Mouse (Mus musculus): ENCODE data around the gene Mdga1.

Gene Mdga1

DNA sequence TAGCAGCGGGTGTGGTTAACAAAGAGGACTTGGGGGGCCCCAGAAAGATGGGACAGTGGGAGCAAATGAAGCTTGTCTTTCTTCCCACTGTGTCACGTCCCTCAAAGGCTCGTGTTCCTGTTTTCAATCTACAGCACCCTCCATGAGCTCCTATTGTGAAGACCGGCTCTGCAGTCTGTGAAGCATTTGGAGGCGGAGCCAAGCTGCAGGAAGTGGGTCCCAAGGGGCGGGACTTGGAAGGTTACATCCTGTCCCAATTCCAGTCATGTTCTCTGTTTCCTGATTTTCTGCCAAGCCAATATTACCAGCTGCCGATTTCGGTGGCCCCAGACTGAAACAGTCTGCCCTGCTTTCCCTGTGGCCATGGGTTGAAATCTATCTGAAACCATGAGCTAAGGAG is 11.7 kb upstream of the Mdga1 start:
- DNase-seq (ENCODE audit: low spot score in 2 of 2), result no peak

DNA sequence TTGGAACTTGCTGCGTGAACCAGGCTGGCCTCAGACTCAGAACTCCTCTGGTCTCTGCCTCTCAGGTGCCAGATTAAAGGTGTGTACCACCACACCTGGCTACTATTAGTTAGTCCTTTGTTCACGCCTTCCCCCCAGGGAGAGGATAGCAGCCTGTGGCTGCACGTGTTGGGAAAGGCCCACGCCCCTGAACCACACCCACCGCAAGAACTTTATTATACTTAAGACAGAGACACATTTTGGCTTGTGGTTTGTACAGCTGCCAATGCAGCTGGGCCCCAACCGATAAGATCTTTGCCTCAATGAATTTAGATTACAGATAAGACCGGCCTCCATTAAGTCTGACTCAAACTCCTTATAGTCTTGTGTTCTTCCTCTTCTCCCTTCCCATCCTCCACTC is 10.0 kb upstream of the Mdga1 start:
- DNase-seq (ENCODE audit: low spot score in 2 of 2), result no peak

DNA sequence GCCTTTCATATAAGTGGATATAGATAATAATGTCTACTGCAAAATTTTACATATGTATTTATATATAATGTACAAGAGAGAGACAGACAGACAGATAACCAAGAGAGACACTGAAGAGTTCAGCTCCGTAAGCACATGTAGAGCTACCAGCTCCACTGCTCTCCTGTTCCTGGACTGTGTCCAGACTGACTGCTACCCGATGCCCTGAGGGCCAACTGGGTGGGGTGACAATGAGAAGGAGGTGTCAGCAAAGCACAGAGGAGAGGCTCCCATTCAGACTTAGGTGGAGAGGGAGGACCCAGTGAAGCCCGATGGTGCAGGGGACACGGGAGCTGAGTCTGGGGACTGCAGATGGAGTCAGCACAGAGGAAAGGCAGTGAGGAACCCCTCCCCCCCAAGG is 9.1 kb upstream of the Mdga1 start:
- no peak for DNase-seq (ENCODE audit: low spot score in 2 of 2)

DNA sequence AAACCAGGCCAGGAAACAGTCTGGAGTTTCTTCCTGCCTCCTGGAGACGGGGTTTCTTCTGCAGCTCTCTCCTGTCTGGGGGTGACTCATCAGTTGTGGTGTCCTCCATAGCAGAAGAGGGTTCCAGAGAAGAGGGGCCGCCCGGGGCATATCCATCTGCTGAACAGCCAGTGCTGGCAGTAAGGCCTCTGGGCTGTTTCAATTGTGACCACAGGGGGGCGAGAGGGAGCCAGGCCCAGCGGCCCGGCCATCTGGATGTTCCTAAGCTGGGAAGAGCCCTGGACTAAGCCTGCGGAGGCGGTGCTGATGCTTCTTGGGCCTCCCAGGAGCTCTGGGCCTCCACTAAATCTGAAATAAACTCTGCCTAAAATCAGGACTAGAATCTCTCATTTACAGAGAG is 5.8 kb upstream of the Mdga1 start:
- peak; percentile 32 to 62 for DNase-seq (ENCODE audit: low spot score in 2 of 2)

DNA sequence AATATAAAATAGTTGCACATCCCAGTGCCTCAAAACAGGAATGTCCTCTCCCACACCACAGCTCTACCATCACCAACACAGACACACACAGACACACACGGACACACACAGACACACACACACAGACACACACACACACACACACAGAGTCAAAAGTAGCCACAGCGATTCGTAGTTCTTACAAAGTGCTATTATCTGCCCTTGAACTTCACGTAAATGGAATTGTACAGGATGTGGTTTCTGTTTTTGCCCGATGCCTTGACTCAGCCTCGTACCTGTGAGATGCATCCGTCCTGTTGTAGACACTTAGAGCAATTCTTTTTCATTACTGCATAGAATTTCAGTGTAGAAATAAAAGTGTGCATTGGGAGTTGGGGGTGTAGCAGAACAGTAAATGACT is 3.3 kb upstream of the Mdga1 start:
- no peak for DNase-seq (ENCODE audit: low spot score in 2 of 2)

DNA sequence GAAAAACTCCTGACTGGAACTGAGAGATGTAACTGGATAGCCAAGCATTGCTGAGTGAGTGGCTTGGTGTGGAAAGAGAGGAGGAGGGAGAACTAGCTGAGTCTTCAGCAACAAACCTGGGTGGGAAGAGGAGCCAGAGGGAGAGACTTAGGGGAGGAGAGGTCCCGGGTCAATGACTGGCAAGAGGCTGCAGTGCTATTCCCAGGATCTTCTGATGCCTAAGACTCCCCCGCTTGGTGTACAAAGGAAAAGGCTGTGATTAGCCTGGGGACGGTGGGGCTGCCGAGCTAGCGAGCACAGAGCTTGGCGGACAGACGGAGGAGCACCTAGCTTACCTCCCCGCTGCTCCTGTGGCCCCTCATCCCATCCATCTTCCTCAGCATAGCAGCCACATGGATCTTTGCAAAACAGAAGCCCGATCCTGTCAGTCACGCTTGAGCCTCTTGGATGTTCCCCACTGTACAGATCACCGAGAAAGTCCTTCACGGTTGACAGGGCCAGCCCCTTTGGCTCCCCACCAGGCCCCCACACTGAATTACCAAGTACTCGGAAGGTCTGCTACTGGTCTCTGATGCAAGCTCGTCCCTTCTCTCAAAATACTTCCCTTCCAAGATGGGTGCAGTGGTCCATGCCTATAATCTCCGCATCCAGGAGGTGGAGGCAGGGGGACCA is 2.0 kb upstream of the Mdga1 start:
- no peak for DNase-seq (ENCODE audit: low spot score in 2 of 2)

DNA sequence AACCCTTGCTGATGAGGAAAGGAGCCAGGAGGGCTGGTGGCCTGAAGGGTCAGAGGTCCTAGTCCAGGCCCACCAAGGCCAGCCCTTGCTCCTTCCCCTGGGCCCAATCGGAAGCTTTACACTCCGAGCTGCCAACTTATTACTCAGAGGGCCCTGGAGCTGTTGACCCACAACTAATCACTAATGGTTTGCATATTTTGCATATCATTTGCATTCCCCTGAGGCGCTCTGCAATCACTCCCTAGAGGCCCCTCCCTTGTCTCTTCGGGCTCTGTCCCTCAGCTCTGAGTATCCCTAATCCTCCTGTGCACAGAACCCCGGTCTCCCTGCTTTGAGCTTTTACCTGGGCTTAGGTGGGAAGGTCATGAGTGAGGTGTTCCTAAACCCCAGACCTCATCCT is 4.4 kb downstream of the Mdga1 start:
- no peak for DNase-seq (ENCODE audit: low spot score in 2 of 2)

DNA sequence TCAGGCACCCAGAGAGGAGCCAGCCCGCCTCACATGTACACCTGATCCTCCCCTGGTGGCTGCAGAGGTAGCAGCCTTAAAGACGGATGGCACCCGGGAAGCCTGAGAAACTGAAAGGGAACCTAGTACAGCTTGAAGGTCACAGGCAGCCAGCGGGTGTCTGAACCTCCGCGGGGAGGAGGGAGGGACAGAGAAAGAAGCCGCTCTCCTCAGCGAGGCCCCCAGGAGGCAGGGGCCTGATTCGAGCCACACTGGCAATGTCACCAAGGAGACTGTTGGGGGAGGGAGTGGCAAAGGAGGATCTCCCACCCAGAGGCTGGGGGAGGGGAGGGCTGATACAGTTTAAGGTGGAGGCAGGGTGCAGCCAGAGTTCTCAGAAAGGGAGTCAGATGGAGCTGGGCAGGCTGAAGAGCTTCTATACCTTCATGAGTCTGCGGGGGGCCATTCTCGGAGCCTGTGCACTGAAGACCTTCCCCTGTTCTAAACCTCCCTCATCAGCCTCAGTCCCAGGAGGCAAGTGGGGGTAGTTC is 6.1 kb downstream of the Mdga1 start:
- DNase-seq (ENCODE audit: low spot score in 2 of 2), result peak in 1 of 2 experiments; percentile 10

DNA sequence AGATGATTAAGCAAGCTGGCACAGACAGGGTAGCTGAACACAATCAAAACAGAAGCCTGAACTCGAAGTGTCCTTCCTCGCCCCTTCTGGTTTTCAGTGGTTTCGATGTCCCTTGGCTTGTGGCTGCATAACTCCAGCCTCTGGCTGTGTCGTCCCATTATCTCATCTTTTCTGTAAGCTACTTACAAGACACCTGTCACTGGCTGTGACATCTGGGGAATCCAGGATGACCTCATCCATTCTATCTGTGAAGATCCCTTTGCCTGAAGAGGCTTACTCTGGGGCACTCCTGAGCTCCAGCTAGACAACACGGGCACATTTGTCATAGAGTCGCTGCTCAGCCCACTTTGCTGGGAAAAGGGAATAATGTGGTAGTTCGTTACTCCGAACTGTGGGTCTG is 14.0 kb downstream of the Mdga1 start:
- DNase-seq (ENCODE audit: low spot score in 2 of 2), result no peak

DNA sequence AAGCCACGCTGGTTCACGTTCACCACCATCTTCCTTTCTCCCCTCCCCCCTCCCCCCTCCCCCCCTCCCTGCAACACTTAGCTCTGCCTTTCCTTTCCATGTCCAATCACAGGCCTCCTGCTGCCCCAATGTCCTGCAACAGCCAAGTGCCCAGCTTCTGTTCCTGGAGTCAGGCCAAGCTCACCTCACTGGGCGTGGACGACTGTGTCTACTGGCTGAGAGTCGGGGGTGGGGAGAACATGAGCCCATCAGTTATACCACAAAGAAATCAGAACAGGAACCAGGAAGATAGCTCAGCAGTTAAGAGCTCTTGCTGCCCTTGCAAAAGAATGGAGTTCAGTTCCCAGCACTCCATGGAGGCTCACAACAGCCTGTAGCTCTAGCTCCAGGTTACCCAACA is 15.6 kb downstream of the Mdga1 start:
- DNase-seq (ENCODE audit: low spot score in 2 of 2), result no peak

DNA sequence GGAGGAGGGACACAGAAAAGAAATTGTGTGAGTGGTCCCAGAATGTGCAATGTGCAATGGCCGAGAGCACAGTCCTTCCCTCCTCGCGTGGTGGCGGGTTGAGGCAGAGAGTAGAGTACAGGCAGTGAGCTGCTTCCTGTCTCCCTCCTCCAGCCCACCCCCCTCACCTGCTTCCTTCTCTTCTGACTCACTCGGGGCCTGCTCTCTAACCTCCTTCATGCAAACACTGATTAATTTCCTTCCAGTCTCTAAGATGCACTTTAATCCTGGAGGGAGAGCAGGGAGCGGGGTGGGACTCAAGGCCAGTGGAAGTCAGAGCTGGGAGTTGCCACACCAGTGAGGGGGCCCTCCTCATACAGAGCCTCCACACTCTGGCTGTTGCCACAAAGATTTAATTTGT is 18.8 kb downstream of the Mdga1 start:
- no peak for DNase-seq (ENCODE audit: low spot score in 2 of 2)

DNA sequence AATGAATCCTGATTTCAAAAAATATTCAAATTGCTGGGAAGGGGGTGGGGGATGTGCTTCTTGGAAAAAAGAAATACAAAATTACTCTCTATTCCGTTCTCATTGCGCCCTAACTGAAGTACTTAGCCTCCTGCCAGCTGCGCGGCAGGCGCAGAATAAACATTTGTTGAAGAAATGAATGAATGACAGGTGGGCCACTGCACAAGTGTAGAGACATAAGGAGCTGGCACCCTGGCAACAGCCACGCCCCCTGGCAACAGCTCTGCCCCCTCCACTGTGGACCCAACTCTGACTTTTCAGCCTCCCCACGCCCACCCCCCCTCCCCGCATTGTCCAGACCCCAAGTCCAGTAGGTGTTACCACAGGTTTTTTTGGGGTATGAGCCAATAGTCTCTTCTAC is 19.3 kb downstream of the Mdga1 start:
- no peak for DNase-seq (ENCODE audit: low spot score in 2 of 2)

DNA sequence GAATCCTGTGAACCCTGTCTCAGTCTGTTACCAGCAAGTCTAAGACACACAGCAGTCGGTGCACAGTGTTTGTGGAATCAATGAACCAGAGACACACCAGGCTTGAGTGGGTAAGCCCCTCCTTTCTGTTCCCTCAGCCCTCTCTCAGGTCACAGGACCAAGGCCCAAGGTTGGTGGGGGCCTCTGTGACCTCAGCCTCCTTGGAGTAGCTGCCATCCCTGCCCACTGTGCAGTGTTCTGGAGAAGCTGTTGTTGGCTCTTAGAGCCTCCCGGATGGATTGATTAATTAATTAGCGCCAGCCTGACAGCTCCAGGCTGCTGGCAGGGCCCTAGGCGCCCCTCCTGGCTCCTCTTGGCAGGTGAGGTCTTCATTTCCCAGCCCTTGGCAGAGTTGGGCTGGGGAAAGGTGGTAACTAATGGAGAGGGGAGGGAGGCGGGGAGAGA is 22.6 kb downstream of the Mdga1 start:
- no peak for DNase-seq (ENCODE audit: low spot score in 2 of 2)

DNA sequence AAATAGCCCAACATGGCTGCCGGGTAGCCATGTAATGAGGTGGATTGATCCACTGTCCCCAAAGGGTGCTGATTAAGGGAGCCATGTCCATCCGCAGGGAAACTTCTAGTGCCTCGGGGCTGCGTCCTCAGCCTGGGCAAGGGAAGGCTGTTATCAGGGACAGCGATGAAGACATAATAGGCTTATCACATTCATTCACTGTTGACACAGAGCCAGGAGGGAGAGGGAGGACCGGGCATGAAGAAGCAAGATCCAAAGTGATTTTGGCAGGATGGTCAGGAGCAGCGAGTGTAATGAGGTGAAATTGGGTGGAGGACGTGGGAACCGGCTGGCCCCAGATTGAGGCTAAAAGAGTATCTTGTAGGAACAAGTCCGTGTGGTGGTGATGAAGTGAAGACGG is 25.5 kb downstream of the Mdga1 start:
- DNase-seq (ENCODE audit: low spot score in 2 of 2), result no peak

DNA sequence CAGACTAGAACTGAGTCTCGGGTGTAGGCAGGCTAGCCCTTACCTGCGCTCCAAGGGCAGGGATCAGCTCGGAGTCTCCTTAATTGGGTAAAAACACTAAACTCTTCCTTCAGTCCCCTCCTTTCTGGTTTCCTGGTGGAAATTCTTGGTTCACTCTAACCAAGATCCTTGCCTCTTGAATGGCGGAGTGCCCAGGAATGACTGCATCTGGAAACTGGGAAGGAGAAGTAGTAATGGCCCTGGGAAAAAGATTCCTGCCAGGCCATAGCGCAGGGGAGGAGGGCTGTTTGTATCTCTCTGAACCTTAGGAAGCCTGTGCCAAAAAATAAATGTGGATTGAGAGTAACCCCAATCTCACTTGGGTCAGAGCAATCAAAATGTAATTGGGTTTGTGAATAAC is 30.9 kb downstream of the Mdga1 start:
- no peak for DNase-seq (ENCODE audit: low spot score in 2 of 2)

DNA sequence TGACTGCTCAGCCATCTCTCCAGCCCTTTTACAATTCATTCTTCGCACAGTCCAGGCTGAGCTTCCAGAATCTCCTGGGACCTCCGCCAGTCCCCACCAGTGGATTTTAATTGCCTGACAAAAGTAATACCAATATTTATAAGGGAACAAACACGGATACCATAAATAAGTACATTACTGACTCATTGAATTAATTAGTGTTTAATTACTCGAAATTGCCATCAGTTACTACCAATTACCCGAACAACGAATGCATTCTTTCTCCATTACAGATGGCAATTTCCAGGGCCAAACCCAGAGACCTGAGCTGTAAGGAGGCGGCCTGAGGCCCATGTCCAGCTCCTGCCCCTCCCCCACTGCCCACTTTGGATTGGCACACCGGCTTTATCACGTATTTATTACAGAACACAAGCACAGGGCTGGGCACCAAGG is 32.5 kb downstream of the Mdga1 start:
- no peak for DNase-seq (ENCODE audit: low spot score in 2 of 2)

DNA sequence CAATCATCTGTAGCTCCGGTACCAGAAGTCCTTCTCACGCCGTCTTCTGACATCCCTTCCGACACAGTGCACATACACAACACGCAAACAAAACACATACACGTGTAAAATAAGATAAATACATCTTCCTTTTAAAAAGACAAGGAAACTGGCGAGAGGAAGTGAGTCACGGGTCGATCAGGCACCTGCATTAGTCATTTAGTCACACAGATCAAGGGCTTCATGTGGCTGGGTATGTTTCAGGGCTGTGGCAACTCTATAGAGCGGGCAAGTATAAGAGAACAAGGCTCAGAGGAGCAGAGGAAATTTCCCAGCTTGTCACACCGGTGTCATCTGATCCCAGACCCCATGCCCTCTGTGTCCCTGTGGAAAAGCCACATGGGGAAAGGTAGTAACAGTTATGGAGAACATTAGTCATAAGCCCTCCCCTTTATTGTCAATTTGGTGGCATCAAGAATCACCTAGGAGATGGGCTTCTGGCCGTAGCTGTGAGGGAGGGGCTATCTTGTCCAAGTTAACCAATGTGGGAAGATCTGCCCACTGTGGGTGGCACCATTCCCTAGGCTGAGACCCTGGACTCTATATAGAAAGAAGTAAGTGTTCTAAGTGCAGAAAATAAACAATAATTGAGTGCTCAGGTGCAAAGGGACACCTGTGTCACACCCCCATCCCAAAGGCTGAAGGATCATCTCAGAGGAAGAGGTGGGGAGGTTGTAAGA is 35.6 kb downstream of the Mdga1 start:
- no peak for DNase-seq (ENCODE audit: low spot score in 2 of 2)

DNA sequence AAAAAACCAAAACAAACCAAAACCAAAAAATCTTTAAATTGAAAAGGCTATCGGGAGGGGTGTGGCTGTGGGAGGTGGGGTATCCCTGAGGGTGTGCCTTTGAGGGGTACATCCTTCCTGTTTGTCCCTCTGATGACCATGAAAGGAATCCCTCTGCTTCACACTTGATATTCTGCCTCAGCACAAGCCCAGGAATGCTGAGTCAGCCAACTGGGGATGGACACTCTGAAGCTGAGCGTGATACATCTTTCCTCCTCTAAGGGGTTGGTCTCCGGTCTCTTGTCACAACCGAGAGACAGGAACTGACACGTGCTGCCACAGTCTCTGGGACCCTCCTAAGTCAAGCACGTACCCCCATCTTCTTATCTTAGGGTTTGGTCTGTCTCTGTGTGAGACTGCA is 37.1 kb downstream of the Mdga1 start:
- DNase-seq (ENCODE audit: low spot score in 2 of 2), result no peak

DNA sequence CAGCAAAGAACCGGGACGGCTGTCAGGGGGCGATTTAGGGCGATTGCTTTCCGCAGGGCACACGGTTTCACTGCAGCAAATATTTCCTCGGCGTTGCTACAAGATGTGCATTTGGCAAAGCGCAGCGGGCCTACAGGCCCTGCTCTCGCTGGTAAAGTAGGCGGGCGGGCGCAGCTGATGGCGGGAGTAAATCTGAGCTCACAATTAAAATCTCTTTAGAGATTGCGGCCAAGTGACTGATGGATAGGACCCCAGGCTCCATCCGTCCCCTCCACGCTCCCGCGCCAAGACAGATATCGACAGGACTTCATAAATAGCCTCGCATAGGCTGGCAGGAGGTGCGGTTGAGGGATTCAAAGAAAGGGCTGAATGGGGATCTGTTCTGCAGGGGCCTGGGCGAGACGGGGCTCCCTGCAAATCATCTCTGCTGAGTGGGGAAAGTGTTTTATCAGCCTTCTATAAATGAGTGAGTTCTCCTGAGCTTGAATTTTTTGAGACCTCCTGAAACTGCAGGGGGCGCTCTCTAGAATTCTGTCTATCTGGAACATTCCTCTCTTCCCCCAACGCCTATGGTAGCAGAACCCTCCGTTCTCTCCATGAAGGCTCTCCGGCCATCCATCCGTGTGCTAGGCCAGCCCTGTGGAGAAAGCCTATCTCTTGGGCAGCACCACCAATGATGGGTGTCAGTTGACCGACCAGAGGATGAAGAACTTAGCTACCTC is 38.5 kb downstream of the Mdga1 start:
- DNase-seq (ENCODE audit: low spot score in 2 of 2), result no peak

DNA sequence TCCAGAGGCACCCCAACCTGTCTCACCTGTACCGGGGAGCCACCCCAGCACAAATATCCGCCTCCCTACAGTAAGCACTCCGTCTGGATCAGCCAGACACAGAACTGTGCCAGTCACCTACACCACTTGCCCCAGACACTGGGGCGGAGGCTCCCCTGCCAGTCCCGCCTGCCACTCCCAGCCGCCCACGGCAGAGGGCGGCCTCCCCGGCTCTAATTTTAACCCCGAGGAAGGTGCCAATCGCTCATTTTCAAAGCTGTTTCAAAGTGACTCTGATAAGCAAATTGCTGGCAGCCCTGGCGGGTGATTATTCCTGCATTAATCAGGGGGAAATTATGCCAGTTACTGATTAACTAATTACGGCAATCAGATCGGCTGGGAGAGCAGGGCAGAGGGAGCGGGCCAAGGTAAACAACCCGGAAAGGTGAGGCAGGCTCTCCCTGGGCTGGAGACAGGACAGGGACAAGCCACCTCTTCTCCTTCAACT is 41.1 kb downstream of the Mdga1 start:
- DNase-seq (ENCODE audit: low spot score in 2 of 2), result no peak

DNA sequence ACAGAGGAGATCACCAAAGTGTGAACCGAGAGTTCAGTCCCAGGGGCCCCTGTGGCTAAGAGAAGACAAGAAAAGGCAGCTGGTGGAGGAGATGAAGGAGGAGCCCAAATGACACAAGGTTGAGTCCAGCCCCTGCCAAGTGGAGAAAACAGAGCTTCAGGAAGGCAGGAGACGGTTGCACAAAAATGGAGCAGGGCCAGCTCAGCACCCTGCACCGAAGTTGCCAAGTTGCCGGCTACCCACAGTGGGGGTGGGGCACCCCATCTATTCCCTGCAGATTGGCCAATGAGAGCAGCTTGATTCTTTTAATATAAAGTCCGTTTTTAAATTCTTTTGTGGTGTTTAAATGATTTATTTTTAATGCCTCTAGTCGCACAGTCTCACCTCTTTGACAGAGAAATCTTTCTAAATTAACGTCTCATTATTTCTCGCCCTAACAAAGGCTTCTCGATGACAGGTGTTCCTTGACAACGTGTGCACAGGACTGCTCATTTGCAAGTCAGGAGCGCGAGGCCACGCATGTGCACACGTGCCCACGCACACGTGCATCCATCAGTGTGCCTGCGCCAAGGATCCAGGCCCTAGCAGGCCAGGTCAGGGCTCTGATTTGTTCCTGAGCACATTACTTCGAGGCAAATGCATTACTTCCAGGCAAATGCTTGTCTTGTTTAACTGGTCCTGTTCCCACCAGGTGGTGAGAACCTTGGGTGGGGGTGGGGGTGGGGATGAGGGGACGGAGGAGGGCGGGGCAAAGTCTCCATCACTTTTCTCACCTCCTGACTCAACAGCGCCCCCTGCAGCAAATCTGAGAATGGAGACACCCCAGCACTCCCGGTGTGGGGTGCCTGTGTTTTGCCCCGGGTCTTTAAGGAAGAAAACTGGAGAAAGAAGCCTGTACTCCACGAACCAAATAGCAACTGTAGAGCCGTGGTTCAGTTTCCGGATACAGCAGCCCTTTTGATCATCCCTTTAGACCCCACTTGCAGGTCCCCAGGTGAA is 44.0 kb downstream of the Mdga1 start:
- DNase-seq (ENCODE audit: low spot score in 2 of 2), result no peak

Data from spleen, postnatal 14 days (tissue).